Mouse (Mus musculus) MEL (cell line): ENCODE measurements around the gene Tpt1. TPM values are rescaled to one million over a fixed set of nuclear protein-coding genes. Genes with fewer than 3 reads are reported as not detected.

Experiments used
- DNase-seq: peaks from one replicate; pipeline ENCODE4 v3.0.0; 2011; ENCODE audit warnings: low read depth, low spot score
- H3K27ac ChIP-seq: 2 replicates; pipeline ENCODE4 v1.5.1; 2012; ENCODE audit warnings: low read depth, mild to moderate bottlenecking, control low read depth, low read length, moderate library complexity; ENCODE audit not compliant: control insufficient read depth
- H3K27me3 ChIP-seq, 2 experiments: fragments of 150-350 bp in 1 of 2; sonication (generic) in 1 of 2; 2 replicates each; pipeline ENCODE4 v1.6.1; 2012; ENCODE audit warnings: low read length in 2 of 2, mild to moderate bottlenecking in 2 of 2, improper control_type of control experiment in 1 of 2, moderate library complexity in 1 of 2; ENCODE audit not compliant: insufficient read depth in 2 of 2, control insufficient read depth in 1 of 2
- H3K36me3 ChIP-seq, 2 experiments: 2 replicates each; pipeline ENCODE4 v1.6.1; 2012 to 2014; ENCODE audit warnings: low read length in 2 of 2, improper control_type of control experiment in 1 of 2, inconsistent platforms in 1 of 2, mild to moderate bottlenecking in 1 of 2; ENCODE audit not compliant: insufficient read depth in 2 of 2, control insufficient read depth in 1 of 2
- H3K4me1 ChIP-seq, 2 experiments: fragments of 150-350 bp in 1 of 2; sonication (generic) in 1 of 2; 2 replicates each; pipeline ENCODE4 v1.6.1; 2012; ENCODE audit warnings: low read length in 2 of 2, improper control_type of control experiment in 1 of 2, mild to moderate bottlenecking in 1 of 2; ENCODE audit not compliant: insufficient read depth in 2 of 2, control insufficient read depth in 1 of 2
- H3K4me3 ChIP-seq, 2 experiments: fragments of 150-350 bp in 1 of 2; sonication (generic) in 1 of 2; 2 replicates each; pipeline ENCODE4 v1.5.1; 2012; ENCODE audit warnings: low read depth in 2 of 2, low read length in 2 of 2, mild to moderate bottlenecking in 2 of 2, moderate library complexity in 2 of 2, control low read depth in 1 of 2, improper control_type of control experiment in 1 of 2; ENCODE audit not compliant: control insufficient read depth in 1 of 2, insufficient read depth in 1 of 2
- H3K79me2 ChIP-seq: 2 replicates; pipeline ENCODE4 v1.6.1; 2012; ENCODE audit warnings: mild to moderate bottlenecking, low read length, moderate library complexity; ENCODE audit not compliant: control insufficient read depth, poor library complexity, insufficient read depth
- H3K9ac ChIP-seq: 2 replicates; pipeline ENCODE4 v1.6.1; 2012; ENCODE audit warnings: low read depth, mild to moderate bottlenecking, control low read depth, low read length, moderate library complexity; ENCODE audit not compliant: control insufficient read depth, poor library complexity, severe bottlenecking
- H3K9me3 ChIP-seq: fragments of 150-350 bp; sonication (generic); replicated peaks from 2 replicates; pipeline ENCODE4 v1.6.1; 2012; ENCODE audit warnings: mild to moderate bottlenecking, low read length, improper control_type of control experiment, moderate library complexity; ENCODE audit not compliant: insufficient read depth
- CHD1 ChIP-seq: IDR thresholded peaks from 2 replicates; pipeline ENCODE4 v1.6.1; 2012; ENCODE audit warnings: low read depth, mild to moderate bottlenecking, inconsistent platforms, low read length, improper control_type of control experiment
- CHD2 ChIP-seq: IDR thresholded peaks from 2 replicates; pipeline ENCODE4 v1.6.1; 2011; ENCODE audit warnings: low read length, improper control_type of control experiment
- ELF1 ChIP-seq: IDR thresholded peaks from 2 replicates; pipeline ENCODE4 v1.6.1; 2014; ENCODE audit warnings: low read depth, mild to moderate bottlenecking, inconsistent platforms, low read length, improper control_type of control experiment, moderate library complexity
- EP300 ChIP-seq, 2 experiments: IDR thresholded peaks; 2 replicates each; pipeline ENCODE4 v1.6.1; 2011; ENCODE audit warnings: improper control_type of control experiment in 2 of 2, low read length in 2 of 2, low read depth in 1 of 2, mild to moderate bottlenecking in 1 of 2
- ETS1 ChIP-seq: IDR thresholded peaks from 2 replicates; pipeline ENCODE4 v1.6.1; 2012; ENCODE audit warnings: low read depth, mild to moderate bottlenecking, inconsistent platforms, low read length, improper control_type of control experiment, moderate library complexity
- HCFC1 ChIP-seq: IDR thresholded peaks from 2 replicates; pipeline ENCODE4 v1.6.1; 2012; ENCODE audit warnings: low read depth, mild to moderate bottlenecking, inconsistent platforms, low read length, improper control_type of control experiment, moderate library complexity
- JUND ChIP-seq: IDR thresholded peaks from 2 replicates; pipeline ENCODE4 v1.6.1; 2011; ENCODE audit warnings: low read depth, mild to moderate bottlenecking, improper control_type of control experiment, low read length
- KAT2A ChIP-seq: conservative IDR thresholded peaks from 2 replicates; pipeline ENCODE4 v1.6.1; 2012; ENCODE audit warnings: low read depth, low read length, improper control_type of control experiment, inconsistent platforms
- MAX ChIP-seq: IDR thresholded peaks from 2 replicates; pipeline ENCODE4 v1.6.1; 2011; ENCODE audit warnings: low read length, improper control_type of control experiment
- MEF2A ChIP-seq: IDR thresholded peaks from 2 replicates; pipeline ENCODE4 v1.6.1; 2014; ENCODE audit warnings: low read depth, mild to moderate bottlenecking, inconsistent platforms, low read length, improper control_type of control experiment; ENCODE audit not compliant: poor library complexity, insufficient replicate concordance, severe bottlenecking; ENCODE audit errors: extremely low read depth
- MXI1 ChIP-seq: IDR thresholded peaks from 2 replicates; pipeline ENCODE4 v1.6.1; 2011; ENCODE audit warnings: mild to moderate bottlenecking, low read depth, low read length, improper control_type of control experiment
- MYB ChIP-seq: IDR thresholded peaks from 2 replicates; pipeline ENCODE4 v1.6.1; 2011; ENCODE audit warnings: mild to moderate bottlenecking, low read depth, low read length, improper control_type of control experiment
- MYC ChIP-seq: IDR thresholded peaks from 2 replicates; pipeline ENCODE4 v1.6.1; 2011; ENCODE audit warnings: low read depth, mild to moderate bottlenecking, low read length, improper control_type of control experiment, moderate library complexity
- NELFE ChIP-seq: IDR thresholded peaks from 2 replicates; pipeline ENCODE4 v1.6.1; 2011; ENCODE audit warnings: low read depth, low read length, improper control_type of control experiment
- NRF1 ChIP-seq: IDR thresholded peaks from 2 replicates; pipeline ENCODE4 v1.6.1; 2014; ENCODE audit warnings: low read depth, mild to moderate bottlenecking, inconsistent platforms, low read length, improper control_type of control experiment, moderate library complexity; ENCODE audit not compliant: poor library complexity, insufficient read depth, severe bottlenecking
- POLR2A ChIP-seq, 2 experiments: IDR thresholded peaks; 2 replicates each; pipeline ENCODE4 v1.6.1; 2011 to 2012; ENCODE audit warnings: low read length in 2 of 2, mild to moderate bottlenecking in 2 of 2, control low read depth in 1 of 2, improper control_type of control experiment in 1 of 2, low read depth in 1 of 2, moderate library complexity in 1 of 2; ENCODE audit not compliant: control insufficient read depth in 1 of 2, insufficient read depth in 1 of 2, poor library complexity in 1 of 2
- POLR2AphosphoS2 ChIP-seq: IDR thresholded peaks from 2 replicates; pipeline ENCODE4 v1.6.1; 2011; ENCODE audit warnings: low read length, improper control_type of control experiment
- RAD21 ChIP-seq: IDR thresholded peaks from 2 replicates; pipeline ENCODE4 v1.6.1; 2011; ENCODE audit warnings: mild to moderate bottlenecking, low read depth, low read length, improper control_type of control experiment
- RCOR1 ChIP-seq: IDR thresholded peaks from 2 replicates; pipeline ENCODE4 v1.6.1; 2012; ENCODE audit warnings: low read depth, mild to moderate bottlenecking, inconsistent platforms, low read length, improper control_type of control experiment
- SMC3 ChIP-seq: IDR thresholded peaks from 2 replicates; pipeline ENCODE4 v1.6.1; 2011; ENCODE audit warnings: low read depth, low read length, improper control_type of control experiment
- TBP ChIP-seq: IDR thresholded peaks from 2 replicates; pipeline ENCODE4 v1.8.0; 2011; ENCODE audit warnings: low read depth, low read length, improper control_type of control experiment
- USF1 ChIP-seq: IDR thresholded peaks from 2 replicates; pipeline ENCODE4 v1.6.1; 2014; ENCODE audit warnings: low read depth, mild to moderate bottlenecking, inconsistent platforms, low read length, improper control_type of control experiment, moderate library complexity
- USF2 ChIP-seq, 2 experiments: IDR thresholded peaks; 2 replicates each; pipeline ENCODE4 v1.6.1; 2011 to 2012; ENCODE audit warnings: improper control_type of control experiment in 2 of 2, low read length in 2 of 2, borderline replicate concordance in 1 of 2, inconsistent platforms in 1 of 2, low read depth in 1 of 2, mild to moderate bottlenecking in 1 of 2; ENCODE audit not compliant: insufficient read depth in 1 of 2
- ZC3H11A ChIP-seq: IDR thresholded peaks from 2 replicates; pipeline ENCODE4 v1.6.1; 2012; ENCODE audit warnings: low read depth, mild to moderate bottlenecking, inconsistent platforms, low read length, improper control_type of control experiment
- ZKSCAN1 ChIP-seq: IDR thresholded peaks from 2 replicates; pipeline ENCODE4 v1.6.1; 2012; ENCODE audit warnings: low read depth, mild to moderate bottlenecking, inconsistent platforms, low read length, improper control_type of control experiment, moderate library complexity
- ZMIZ1 ChIP-seq: IDR thresholded peaks from 2 replicates; pipeline ENCODE4 v1.6.1; 2012; ENCODE audit warnings: low read depth, mild to moderate bottlenecking, inconsistent platforms, low read length, improper control_type of control experiment, moderate library complexity
- polyA plus RNA-seq, 2 experiments: library from polyadenylated mRNA; stranded (reverse) in 1 of 2; unstranded in 1 of 2; fragments of >175 nt in 1 of 2; fragments of >200 nt in 1 of 2; gene quantifications; 2 replicates each; pipeline versions ENCODE4 v1.2.1 to v1.2.4; 2012; ENCODE audit warnings: low replicate concordance in 2 of 2, low read depth in 1 of 2; ENCODE audit not compliant: insufficient read length in 2 of 2, insufficient read depth in 1 of 2, missing spikeins in 1 of 2
- total RNA-seq: library from RNA; depleted of rRNA; stranded (reverse); fragments of 300-350 nt; gene quantifications from 2 replicates; pipeline ENCODE4 v1.2.3, GENCODE M21; 2012

Tpt1 gene
- total and polyA plus RNA-seq, 3 experiments: 652 to 1,342 (median 817) TPM

DNA sequence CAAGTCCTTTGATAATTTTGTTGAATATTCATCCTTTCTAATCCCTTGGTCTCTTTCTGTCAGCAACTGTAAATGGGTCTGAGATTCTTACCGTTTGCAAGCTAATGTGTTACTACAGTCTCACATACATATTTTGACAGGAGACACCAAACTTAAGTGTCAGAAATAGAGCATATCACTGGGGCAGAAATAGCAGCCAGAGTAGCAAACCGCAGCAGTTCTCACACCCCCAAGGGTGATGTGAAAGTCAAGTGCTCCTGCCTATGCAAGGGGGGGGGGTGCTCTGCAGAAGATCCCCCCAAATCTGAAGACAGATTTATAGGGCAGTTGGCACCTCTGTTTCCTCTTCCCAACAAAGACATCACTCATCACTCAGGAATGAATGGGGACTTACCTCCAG lies 13.3 kb downstream of the Tpt1 start:
- DNase-seq: no peak
- Histone ChIP-seq H3K27ac (no peak overlapping the region), H3K79me2 (no peaks in the 10 kb centered on the region), H3K36me3 (no peaks in the 10 kb centered on the region), H3K4me3 (no peak overlapping the region), H3K9ac (no peak overlapping the region), H3K27me3 (no peaks in the 10 kb centered on the region), H3K4me1 (no peaks in the 10 kb centered on the region), H3K9me3 (no peaks in the 10 kb centered on the region)
- TF ChIP-seq TBP: no peak
- no peak for TF ChIP-seq SMC3
- no peak for TF ChIP-seq MXI1
- no peak for TF ChIP-seq MYC
- TF ChIP-seq RCOR1: no peak
- TF ChIP-seq MYB: no peak
- TF ChIP-seq POLR2AphosphoS2: no peak
- no peak for TF ChIP-seq NELFE
- TF ChIP-seq EP300 (IDR thresholded peaks at IDR 0.05; ENCODE audit: low read depth in 1 of 2, low read length in 2 of 2): no peak
- TF ChIP-seq USF2 (IDR thresholded peaks at IDR 0.05; ENCODE audit: borderline replicate concordance in 1 of 2, insufficient read depth in 1 of 2, low read depth in 1 of 2, low read length in 2 of 2): no peak
- TF ChIP-seq ETS1: no peak
- no peak for TF ChIP-seq NRF1

DNA sequence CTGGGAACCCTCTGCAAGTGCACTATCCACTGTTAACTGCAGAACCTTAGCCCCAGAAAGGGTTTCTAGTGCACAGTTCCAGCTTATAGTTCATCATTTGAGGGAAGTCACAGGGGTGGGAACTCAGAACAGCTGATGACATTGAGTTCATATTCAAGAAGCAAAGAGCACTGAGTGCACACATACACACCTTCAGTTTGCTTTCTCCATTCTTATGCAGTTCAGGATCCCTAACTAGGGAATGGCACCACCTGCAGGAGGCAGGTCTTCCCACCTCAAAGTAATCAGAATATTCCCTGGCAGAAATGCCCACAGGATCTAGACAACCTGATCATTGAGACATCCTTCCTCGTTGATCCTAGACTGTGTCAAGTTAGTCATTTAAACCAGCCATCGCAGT lies 14.7 kb downstream of the Tpt1 start:
- Histone ChIP-seq H3K27me3 (no peaks in the 10 kb centered on the region), H3K4me1 (peaks cover 0 to 7% of the 10 kb centered on the region in 2 experiments; a peak in 2 of 4 replicates), H3K4me3 (no peak overlapping the region), H3K79me2 (no peaks in the 10 kb centered on the region), H3K27ac (no peak overlapping the region), H3K9me3 (no peaks in the 10 kb centered on the region), H3K36me3 (0 out of 4 replicates have a peak, but pooled peaks cover 0 to 3% of the 10 kb centered on the region in 2 experiments), H3K9ac (no peak overlapping the region)
- TF ChIP-seq MEF2A (no peak), USF1 (no peak)
- DNase-seq: no peak

DNA sequence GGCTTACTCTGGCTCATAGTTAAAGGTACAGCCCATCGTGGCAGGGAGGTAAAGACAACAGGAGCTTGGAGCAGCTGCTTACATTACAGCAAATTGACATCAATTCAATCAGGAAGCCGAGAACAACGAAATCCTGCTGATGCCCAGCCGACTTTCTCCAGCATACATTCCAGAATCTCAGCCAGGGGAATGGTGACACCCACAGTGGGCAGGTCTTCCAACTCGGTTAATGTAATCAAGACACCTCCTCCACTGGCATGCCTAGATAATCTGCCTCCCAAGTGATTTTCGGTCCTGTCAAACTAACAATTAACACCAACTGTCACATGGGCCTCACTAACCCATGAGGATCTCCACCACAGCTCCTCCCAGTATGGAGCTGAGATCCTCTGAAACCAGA lies 17.8 kb downstream of the Tpt1 start:
- Histone ChIP-seq H3K9me3 (no peaks in the 10 kb centered on the region), H3K4me3 (no peak overlapping the region), H3K36me3 (0 out of 4 replicates have a peak, but pooled peaks cover 0 to 3% of the 10 kb centered on the region in 2 experiments), H3K9ac (no peak overlapping the region), H3K4me1 (peaks cover 0 to 7% of the 10 kb centered on the region in 2 experiments; a peak in 2 of 4 replicates), H3K27me3 (no peaks in the 10 kb centered on the region), H3K27ac (no peak overlapping the region), H3K79me2 (no peaks in the 10 kb centered on the region)
- no peak for DNase-seq
- TF ChIP-seq MEF2A (no peak), EP300 (IDR thresholded peaks at IDR 0.05; ENCODE audit: low read depth in 1 of 2, low read length in 2 of 2) (no peak), MAX (no peak), ZC3H11A (no peak), CHD1 (no peak), NELFE (no peak), KAT2A (no peak), CHD2 (no peak), POLR2A (IDR thresholded peaks at IDR 0.05; ENCODE audit: control insufficient read depth in 1 of 2, insufficient read depth in 1 of 2, low read depth in 1 of 2, low read length in 2 of 2, poor library complexity in 1 of 2) (no peak), RAD21 (no peak), ELF1 (no peak), ZMIZ1 (no peak), ZKSCAN1 (no peak), HCFC1 (no peak), JUND (no peak), SMC3 (no peak)
